8 mouse cellular contexts compared by ENCODE assay signal in genomic region chr3:89315195-89315929, GRCm38 (mm10). TPM values are rescaled to one million over a fixed set of nuclear protein-coding genes. Genes with fewer than 3 reads are reported as not detected.
A peak's percentile ranks its signal among the peaks of the same experiment; 100 is the strongest.
DNase-seq lines count a peak whose midpoint lies in the region; ATAC-seq and TF ChIP-seq lines count a peak whose summit lies in the region.

No protein-coding gene starts in this region.

- peak overlapping the region; percentile 55 for H3K9ac ChIP-seq in hindbrain, embryonic 12.5 days

- peaks cover 2% of the 10 kb centered on the region; the same call in 1 of the 2 replicates for H3K27me3 ChIP-seq in cerebellum, adult 2 months (ENCODE audit: control insufficient read depth, insufficient read depth, low read length)
- peaks cover 39% of the 10 kb centered on the region for H3K27me3 ChIP-seq in hindbrain, embryonic 12.5 days

- DNase-seq in CD4-positive, CD25-positive, alpha-beta regulatory T cell, adult 2 months (ENCODE audit: low read depth, low spot score) = peak; percentile 80
- peak; percentile 58 to 75 for DNase-seq in cerebellum, adult 2 months
- DNase-seq in frontal cortex, postnatal 14 days (ENCODE audit: low spot score in 2 of 2) = peak; percentile 46 to 73
- peak; percentile 77 to 78 for DNase-seq in layer of hippocampus, postnatal 36 days
- peak; percentile 93 for DNase-seq in lung, postnatal 36 days
- DNase-seq in right cerebral cortex, adult 2 months (ENCODE audit: low spot score in 2 of 2) = peak; percentile 85

- ATAC-seq in CD4-positive, CD25-positive, alpha-beta regulatory T cell, adult 4 months = no peak
- peak; percentile 14; the same call in 1 of the 2 replicates for ATAC-seq in hindbrain, embryonic 12.5 days (ENCODE audit: low FRiP score)

- H3K4me3 ChIP-seq in cerebellum, adult 2 months (replicated peaks; ENCODE audit: insufficient read depth, low read depth, low read length) = no peak overlapping the region
- H3K4me3 ChIP-seq in hindbrain, embryonic 12.5 days = peak overlapping the region; percentile 19

- H3K9me3 ChIP-seq in hindbrain, embryonic 12.5 days (replicated peaks) = 0 out of 2 replicates have a peak, but pooled peaks cover 4% of the 10 kb centered on the region

- H3K4me1 ChIP-seq in cerebellum, adult 2 months (ENCODE audit: control insufficient read depth, insufficient read depth, low read length) = peaks cover 5% of the 10 kb centered on the region
- H3K4me1 ChIP-seq in hindbrain, embryonic 12.5 days = peaks cover 52% of the 10 kb centered on the region

- TF ChIP-seq CTCF in cerebellum, adult 2 months (IDR thresholded peaks at IDR 0.05; ENCODE audit: borderline replicate concordance, insufficient read depth, low read depth, low read length) = peak; percentile 74

- H3K27ac ChIP-seq in cerebellum, adult 2 months (ENCODE audit: insufficient read depth, low read length) = no peak overlapping the region
- no peak overlapping the region for H3K27ac ChIP-seq in hindbrain, embryonic 12.5 days

- 7% methylated on average over 26 of the region's 26 CpGs for WGBS in cerebellum, adult 2 months
- WGBS in hindbrain, embryonic 12.5 days = 6% methylated on average over 26 of the region's 26 CpGs

- no peak for TF ChIP-seq POLR2A in cerebellum, adult 2 months (IDR thresholded peaks at IDR 0.05; ENCODE audit: borderline replicate concordance, insufficient read depth, low read length)

- H3K4me2 ChIP-seq in hindbrain, embryonic 12.5 days (replicated peaks) = peak overlapping the region; percentile 53

- H3K36me3 ChIP-seq in hindbrain, embryonic 12.5 days = no peaks in the 10 kb centered on the region

RNA-seq across cellular contexts. Expression of gene Efna3, which starts 7.4 kb away (rescaled TPM):
- polyA plus RNA-seq in CD4-positive, CD25-positive, alpha-beta regulatory T cell, adult 4 months (2017; shearing (Covaris generic)) = not detected
- polyA plus RNA-seq in cerebellum, adult 2 months (2012; rRNA removed) = 31.9 and 37.0 TPM in 2 replicates
- polyA plus RNA-seq in hindbrain, embryonic 12.5 days (2016; fragmentation: Nextera tagmentation; extraction: Ambion mirVana) = 21.7 and 22.2 TPM in 2 replicates
- 10 to 100 TPM; 67.0 to 69.9 TPM for total RNA-seq in layer of hippocampus, postnatal 36 days (2021)

RNA-seq across cellular contexts. Expression of gene Efna4, which starts 22.5 kb away (rescaled TPM):
- polyA plus RNA-seq in CD4-positive, CD25-positive, alpha-beta regulatory T cell, adult 4 months (2017; shearing (Covaris generic)) = not detected
- 0.36 and 0.64 TPM in 2 replicates for polyA plus RNA-seq in cerebellum, adult 2 months (2012; rRNA removed)
- polyA plus RNA-seq in hindbrain, embryonic 12.5 days (2016; fragmentation: Nextera tagmentation; extraction: Ambion mirVana) = 20.5 and 21.4 TPM in 2 replicates
- total RNA-seq in layer of hippocampus, postnatal 36 days (2021) = under 1 TPM; 0.56 to 0.62 TPM

RNA-seq across cellular contexts. Expression of gene Efna1, which starts 34.4 kb away (rescaled TPM):
- polyA plus RNA-seq in CD4-positive, CD25-positive, alpha-beta regulatory T cell, adult 4 months (2017; shearing (Covaris generic)) = not detected
- polyA plus RNA-seq in cerebellum, adult 2 months (2012; rRNA removed) = 14.2 and 14.7 TPM in 2 replicates
- 14.3 and 15.4 TPM in 2 replicates for polyA plus RNA-seq in hindbrain, embryonic 12.5 days (2016; fragmentation: Nextera tagmentation; extraction: Ambion mirVana)
- total RNA-seq in layer of hippocampus, postnatal 36 days (2021) = 1 to 10 TPM; 8.8 to 9.9 TPM

RNA-seq across cellular contexts. Expression of gene Adam15, which starts 34.4 kb away (rescaled TPM):
- polyA plus RNA-seq in CD4-positive, CD25-positive, alpha-beta regulatory T cell, adult 4 months (2017; shearing (Covaris generic)) = 10 to 100 TPM in 1 of 2 experiments, 1 to 10 TPM in 1; 8.5 to 13.3 TPM
- polyA plus RNA-seq in cerebellum, adult 2 months (2012; rRNA removed) = 142 and 147 TPM in 2 replicates
- 40.3 and 41.9 TPM in 2 replicates for polyA plus RNA-seq in hindbrain, embryonic 12.5 days (2016; fragmentation: Nextera tagmentation; extraction: Ambion mirVana)
- total RNA-seq in layer of hippocampus, postnatal 36 days (2021) = 100 to 1,000 TPM; 108 to 123 TPM

RNA-seq across cellular contexts. Expression of gene Slc50a1, which starts 45.0 kb away (rescaled TPM):
- 100 to 1,000 TPM; 248 to 324 TPM for polyA plus RNA-seq in CD4-positive, CD25-positive, alpha-beta regulatory T cell, adult 4 months (2017; shearing (Covaris generic))
- 122 and 127 TPM in 2 replicates for polyA plus RNA-seq in cerebellum, adult 2 months (2012; rRNA removed)
- 44.9 and 46.8 TPM in 2 replicates for polyA plus RNA-seq in hindbrain, embryonic 12.5 days (2016; fragmentation: Nextera tagmentation; extraction: Ambion mirVana)
- total RNA-seq in layer of hippocampus, postnatal 36 days (2021) = 10 to 100 TPM; 44.0 to 47.1 TPM

Comparison
In these comparisons a context has a peak if more than half of its experiments do, and no peak if none do; other contexts are left out.
1. RNA of gene Efna3, which starts 7.4 kb away (polyA plus RNA-seq): 31.9 to 37.0 TPM in cerebellum, adult 2 months and 21.7 to 22.2 TPM in hindbrain, embryonic 12.5 days; not detected in CD4-positive, CD25-positive, alpha-beta regulatory T cell, adult 4 months; every median in the first group is over 10 times any median in the second.
2. RNA of gene Efna4, which starts 22.5 kb away (polyA plus RNA-seq): 20.5 to 21.4 TPM in hindbrain, embryonic 12.5 days; 0.36 to 0.64 TPM in cerebellum, adult 2 months and not detected in CD4-positive, CD25-positive, alpha-beta regulatory T cell, adult 4 months; every median in the first group is over 10 times any median in the second.
3. RNA of gene Efna1, which starts 34.4 kb away (polyA plus RNA-seq): 14.3 to 15.4 TPM in hindbrain, embryonic 12.5 days and 14.2 to 14.7 TPM in cerebellum, adult 2 months; not detected in CD4-positive, CD25-positive, alpha-beta regulatory T cell, adult 4 months; every median in the first group is over 10 times any median in the second.
4. Peak in every context shown above with its lines, with median percentiles within 50 percentile points of each other: DNase-seq.